Mouse (Mus musculus) heart, embryonic 14.5 days (tissue): ENCODE data around the gene Mau2. TPM values are rescaled to one million over a fixed set of nuclear protein-coding genes. Genes with fewer than 3 reads are reported as not detected.

Source experiments
- ATAC-seq: fragments of 200-750 bp; cut with Nextera tagmentation; 2 replicates; pipeline ENCODE4 v1.8.0; 2017; ENCODE audit warnings: low read depth, moderate TSS enrichment; ENCODE audit not compliant: insufficient number of reproducible peaks, insufficient read depth, low FRiP score
- H3K27ac ChIP-seq, 2 experiments: fragments of 200-500 bp in 1 of 2; fragments of 300-500 bp in 1 of 2; sonication (generic) in 1 of 2; replicated peaks in 1 of 2; 2 replicates each; pipeline ENCODE4 v1.5.1; 2012 to 2014; ENCODE audit warnings: low read depth in 2 of 2, low read length in 2 of 2, control low read depth in 1 of 2, mild to moderate bottlenecking in 1 of 2, mixed read lengths in 1 of 2; ENCODE audit not compliant: control insufficient read depth in 1 of 2, insufficient read depth in 1 of 2
- H3K27me3 ChIP-seq: fragments of 300-500 bp; sonication (generic); 2 replicates; pipeline ENCODE4 v1.6.1; 2014; ENCODE audit warnings: mild to moderate bottlenecking, low read length, control low read depth; ENCODE audit not compliant: control insufficient read depth, insufficient read depth
- H3K36me3 ChIP-seq: fragments of 300-500 bp; sonication (generic); 2 replicates; pipeline ENCODE4 v1.6.1; 2014; ENCODE audit warnings: mild to moderate bottlenecking, control low read depth, low read length, mixed read lengths; ENCODE audit not compliant: control insufficient read depth, insufficient read depth
- H3K4me1 ChIP-seq, 2 experiments: fragments of 200-500 bp in 1 of 2; fragments of 300-500 bp in 1 of 2; sonication (generic) in 1 of 2; 2 replicates each; pipeline ENCODE4 v1.6.1; 2012 to 2014; ENCODE audit warnings: low read length in 2 of 2, control low read depth in 1 of 2, mixed read lengths in 1 of 2; ENCODE audit not compliant: control insufficient read depth in 2 of 2, insufficient read depth in 2 of 2
- H3K4me2 ChIP-seq: fragments of 300-500 bp; sonication (generic); 2 replicates; pipeline ENCODE4 v1.6.1; 2014; ENCODE audit warnings: mild to moderate bottlenecking, low read length
- H3K4me3 ChIP-seq, 2 experiments: fragments of 200-500 bp in 1 of 2; fragments of 300-500 bp in 1 of 2; sonication (generic) in 1 of 2; 2 replicates each; pipeline ENCODE4 v1.5.1; 2012 to 2014; ENCODE audit warnings: low read length in 2 of 2, mild to moderate bottlenecking in 2 of 2, control low read depth in 1 of 2, low read depth in 1 of 2, moderate library complexity in 1 of 2; ENCODE audit not compliant: control insufficient read depth in 1 of 2, insufficient read depth in 1 of 2
- H3K9ac ChIP-seq: fragments of 300-500 bp; sonication (generic); 2 replicates; pipeline ENCODE4 v1.6.1; 2014; ENCODE audit warnings: mild to moderate bottlenecking, low read length
- H3K9me3 ChIP-seq: fragments of 300-500 bp; sonication (generic); 2 replicates; pipeline ENCODE4 v1.6.1; 2016; ENCODE audit warnings: low read length, control low read depth; ENCODE audit not compliant: control insufficient read depth
- WGBS: fragments of 180-500 bp; shearing (Covaris S2); extraction: QIAGEN DNeasy Blood & Tissue Kit; methylation state at CpG from one replicate; pipeline ENCODE4 v1.1.7; 2014; 5-methylcytosine and 5-hydroxymethylcytosine counted together
- polyA plus RNA-seq: library from polyadenylated mRNA; unstranded; fragments of >200 nt; fragmentation: Nextera tagmentation; extraction: Ambion mirVana; gene quantifications from 2 replicates; pipeline ENCODE4 v1.2.1, GENCODE M21; 2014

Mau2 gene
- polyA plus RNA-seq, 1 experiment from 2014 or later, result 42.2 TPM

GRCm38 (mm10) chr8:69973442-69974161, 68.9 kb downstream of the Mau2 start:
- Histone ChIP-seq H3K9me3 (no peaks in the 10 kb centered on the region), H3K27ac (peak overlapping the region; percentile 69 to 90), H3K4me2 (peak overlapping the region; percentile 90), H3K9ac (peak overlapping the region; percentile 97), H3K27me3 (no peaks in the 10 kb centered on the region), H3K4me3 (peak overlapping the region; percentile 91 to 100), H3K36me3 (no peaks in the 10 kb centered on the region), H3K4me1 (peaks cover 14 to 46% of the 10 kb centered on the region in 2 experiments)
- under 1% methylated on average over 57 of the region's 68 CpGs for WGBS
- ATAC-seq, result peak; percentile 15

- Histone ChIP-seq H3K36me3 (no peaks in the 10 kb centered on the region), H3K9me3 (no peaks in the 10 kb centered on the region), H3K4me3 (peak overlapping the region; percentile 91 to 100), H3K27ac (0 out of 4 replicates have a peak overlapping the region, but pooled peaks of 1 of the 2 experiments have one; percentile 90), H3K4me2 (peak overlapping the region; percentile 90), H3K4me1 (peaks cover 14 to 46% of the 10 kb centered on the region in 2 experiments), H3K9ac (peak overlapping the region; percentile 97), H3K27me3 (no peaks in the 10 kb centered on the region)
- ATAC-seq, result no peak
- 13% methylated on average over 7 of the region's 7 CpGs for WGBS
These were observed 69.5 kb downstream of the Mau2 start for GRCm38 (mm10) chr8:69973063-69973441.

GRCm38 (mm10) chr8:69970880-69971279, 71.7 kb downstream of the Mau2 start:
- Histone ChIP-seq H3K36me3 (no peaks in the 10 kb centered on the region), H3K27ac (peak overlapping the region in 1 of 2 experiments; percentile 35; a peak in 2 of 4 replicates), H3K4me2 (peak overlapping the region; percentile 49), H3K27me3 (no peaks in the 10 kb centered on the region), H3K4me1 (peaks cover 14 to 54% of the 10 kb centered on the region in 2 experiments), H3K9ac (0 out of 2 replicates have a peak overlapping the region, but pooled peaks have one; percentile 12), H3K9me3 (no peaks in the 10 kb centered on the region), H3K4me3 (no peak overlapping the region)
- 40% methylated on average over 2 of the region's 2 CpGs for WGBS
- ATAC-seq, result no peak

GRCm38 (mm10) chr8:69967291-69967933, 75.1 kb downstream of the Mau2 start:
- Histone ChIP-seq H3K4me2 (no peak overlapping the region), H3K27me3 (no peaks in the 10 kb centered on the region), H3K36me3 (0 out of 2 replicates have a peak, but pooled peaks cover 4% of the 10 kb centered on the region), H3K4me3 (no peak overlapping the region), H3K4me1 (peaks cover 12 to 42% of the 10 kb centered on the region in 2 experiments), H3K9ac (no peak overlapping the region), H3K9me3 (no peaks in the 10 kb centered on the region), H3K27ac (no peak overlapping the region)
- no peak for ATAC-seq
- 41% methylated on average over 4 of the region's 4 CpGs for WGBS

Other genes starting within 250 kb of the Mau2 start
- 6.2 and 7.3 TPM in 2 replicates for gene Gmip, start 234.1 kb downstream of the Mau2 start, polyA plus RNA-seq
- 0.19 and 0.24 TPM in 2 replicates for gene Lpar2, start 220.3 kb downstream of the Mau2 start, polyA plus RNA-seq
- 3.2 and 5.0 TPM in 2 replicates for gene Pbx4, start 210.2 kb downstream of the Mau2 start, polyA plus RNA-seq
- gene Cilp2, start 155.0 kb downstream of the Mau2 start, polyA plus RNA-seq, result 0.30 and 0.42 TPM in 2 replicates
- 1.5 and 1.8 TPM in 2 replicates for gene Tssk6, start 140.6 kb downstream of the Mau2 start, polyA plus RNA-seq
- 409 and 446 TPM in 2 replicates for gene Ndufa13, start 140.2 kb downstream of the Mau2 start, polyA plus RNA-seq
- gene Yjefn3, start 140.0 kb downstream of the Mau2 start, polyA plus RNA-seq, result 5.6 and 8.4 TPM in 2 replicates
- gene Gatad2a, start 46.4 kb downstream of the Mau2 start, polyA plus RNA-seq, result 52.2 and 53.3 TPM in 2 replicates
- gene Sugp1, start 79 bp upstream of the Mau2 start, polyA plus RNA-seq, result 22.8 and 24.3 TPM in 2 replicates
- 0.50 and 2.0 TPM in 2 replicates for gene Tm6sf2, start 30.2 kb upstream of the Mau2 start, polyA plus RNA-seq
- gene Hapln4, start 40.7 kb upstream of the Mau2 start, polyA plus RNA-seq, result 0.19 TPM in 1 of 2 replicates, not detected in the other
- gene Ncan, start 78.1 kb upstream of the Mau2 start, polyA plus RNA-seq, result 0.26 and 0.34 TPM in 2 replicates
- gene Nr2c2ap, start 88.6 kb upstream of the Mau2 start, polyA plus RNA-seq, result 23.0 and 26.2 TPM in 2 replicates
- 18.1 and 21.0 TPM in 2 replicates for gene Rfxank, start 96.4 kb upstream of the Mau2 start, polyA plus RNA-seq
- 46.7 and 50.3 TPM in 2 replicates for gene Borcs8, start 96.8 kb upstream of the Mau2 start, polyA plus RNA-seq
- gene Mef2b, start 97.0 kb upstream of the Mau2 start, polyA plus RNA-seq, result 0.22 TPM in 1 of 2 replicates, not detected in the other
- 73.0 and 77.4 TPM in 2 replicates for gene Tmem161a, start 129.6 kb upstream of the Mau2 start, polyA plus RNA-seq
- gene Slc25a42, start 169.6 kb upstream of the Mau2 start, polyA plus RNA-seq, result 5.8 and 7.1 TPM in 2 replicates
- 23.1 and 29.1 TPM in 2 replicates for gene Sugp2, start 191.5 kb upstream of the Mau2 start, polyA plus RNA-seq
- 12.1 and 16.5 TPM in 2 replicates for gene Armc6, start 191.7 kb upstream of the Mau2 start, polyA plus RNA-seq
- gene Homer3, start 240.1 kb upstream of the Mau2 start, polyA plus RNA-seq, result 22.2 and 25.0 TPM in 2 replicates